Mouse (Mus musculus): ENCODE measurements around the gene Olig3.
"Not testable (repeated sequence)": the region's sequence is repeated elsewhere in the genome, so short reads cannot be mapped to it uniquely, and the experiment has no call there.

Olig3 gene

DNA sequence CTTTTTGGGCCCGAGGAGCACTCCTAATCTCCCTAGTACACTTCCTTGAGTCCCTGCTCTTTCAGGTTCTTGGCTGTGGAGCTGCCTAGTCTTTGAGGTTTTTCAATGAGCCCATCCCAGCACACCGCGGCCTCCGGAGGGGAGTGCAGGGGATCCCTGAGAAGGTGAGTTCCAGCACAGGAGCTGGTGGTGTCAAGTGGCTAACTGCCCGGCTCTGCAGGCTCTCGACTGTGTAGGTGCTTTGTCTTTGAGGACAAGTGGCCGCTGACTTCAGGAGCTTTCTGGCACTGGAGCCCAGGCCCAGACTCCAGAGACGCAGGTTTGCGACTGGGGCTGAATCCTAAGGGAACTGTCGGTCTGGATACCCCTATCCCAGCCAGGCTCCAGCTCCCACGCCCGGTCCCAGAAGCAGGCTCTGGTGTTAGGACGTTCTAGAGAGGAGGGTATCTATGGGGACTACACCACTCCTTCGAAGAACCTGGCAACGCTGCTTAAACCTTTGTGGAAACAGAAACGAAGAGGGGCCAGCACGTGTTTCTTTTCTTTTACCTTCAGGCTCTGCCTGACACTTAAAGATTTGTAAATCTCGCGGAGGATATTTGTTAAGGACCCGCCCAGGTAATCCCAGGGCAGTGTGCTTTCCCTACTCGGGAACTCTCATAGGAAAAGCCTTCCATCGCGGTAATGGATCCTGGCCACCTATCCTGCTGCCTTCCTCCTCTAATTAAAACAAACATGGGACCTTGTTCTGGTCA is 5.4 kb downstream of the Olig3 start:
- no peak for DNase-seq (ENCODE audit: low read depth in 2 of 2, low spot score in 2 of 2)

DNA sequence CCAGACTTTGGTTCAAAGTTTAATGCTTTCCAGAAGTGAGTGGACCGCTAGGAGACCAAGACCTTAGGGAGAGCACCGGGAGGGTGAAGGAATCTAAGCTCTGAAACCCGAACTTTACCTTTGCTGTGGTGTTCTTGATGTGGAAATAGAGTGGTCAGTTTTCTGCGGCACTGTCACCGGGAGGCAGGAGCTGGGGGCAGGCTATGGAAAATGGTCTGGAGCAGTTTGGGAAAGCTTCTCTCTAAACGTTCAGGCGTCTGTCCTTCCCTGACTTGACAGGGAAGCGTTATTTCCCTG is 5.9 kb downstream of the Olig3 start:
- DNase-seq (ENCODE audit: low read depth in 2 of 2, low spot score in 2 of 2) = no peak

DNA sequence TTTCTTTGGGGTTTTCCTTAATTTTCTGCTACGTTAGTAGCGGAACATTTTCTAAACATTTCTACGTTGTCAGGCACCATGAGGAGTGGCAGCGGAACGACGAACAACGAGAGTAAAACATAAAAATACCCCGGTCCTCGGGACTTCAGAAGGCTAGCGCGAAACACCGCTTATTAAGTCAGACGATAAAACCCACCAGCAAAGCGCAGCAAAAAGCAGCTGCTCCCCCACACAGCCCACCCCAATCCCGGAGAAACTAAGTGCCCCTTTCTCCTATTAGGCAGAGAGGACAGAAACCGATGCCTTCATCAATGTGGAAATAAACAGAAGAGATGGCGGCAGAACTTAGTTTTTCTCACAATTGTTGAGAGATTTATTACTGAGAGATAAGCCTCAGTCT is 6.5 kb downstream of the Olig3 start:
- no peak for DNase-seq (ENCODE audit: low read depth in 2 of 2, low spot score in 2 of 2)

DNA sequence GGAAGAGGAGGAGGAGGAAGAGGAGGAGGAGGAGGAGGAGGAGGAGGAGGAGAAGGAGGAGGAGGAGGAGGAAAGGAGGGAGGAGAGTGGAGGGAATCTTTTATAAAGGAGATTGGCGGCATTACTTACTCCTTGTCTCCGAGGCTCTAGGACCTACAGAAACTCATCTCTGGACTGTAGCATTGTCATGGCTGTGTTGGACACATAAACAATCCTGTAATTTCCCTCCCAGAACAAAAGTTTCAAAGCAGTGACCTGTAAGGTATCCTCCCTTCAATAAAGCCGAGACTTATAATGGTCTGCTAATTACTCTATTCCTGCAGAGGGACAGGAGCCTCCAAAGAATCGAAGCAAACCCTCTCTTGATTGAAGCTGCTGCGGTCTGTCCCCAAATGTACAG is 7.0 kb downstream of the Olig3 start:
- DNase-seq (ENCODE audit: low read depth in 2 of 2, low spot score in 2 of 2) = no peak

DNA sequence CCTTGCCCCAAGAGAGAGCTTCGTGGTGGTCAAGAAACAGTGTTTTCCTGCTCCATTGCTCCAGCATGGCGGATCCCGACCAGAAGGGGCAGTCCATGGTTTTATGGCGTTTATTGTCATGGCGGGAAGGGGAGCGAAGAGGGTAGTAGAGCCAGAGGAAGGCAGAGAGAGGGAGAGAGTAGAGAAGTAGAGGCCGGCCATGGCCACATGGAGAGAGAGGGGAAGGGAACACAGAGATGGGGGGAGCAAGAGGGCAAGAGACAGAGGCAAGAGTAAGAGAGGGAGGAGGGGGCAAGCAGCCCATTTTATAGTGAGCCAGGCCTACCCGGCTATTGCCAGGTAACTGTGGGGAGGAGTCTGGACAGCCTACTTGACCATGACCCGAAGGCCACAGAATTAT is 12.8 kb downstream of the Olig3 start:
- DNase-seq (ENCODE audit: low read depth in 2 of 2, low spot score in 2 of 2) = no peak

DNA sequence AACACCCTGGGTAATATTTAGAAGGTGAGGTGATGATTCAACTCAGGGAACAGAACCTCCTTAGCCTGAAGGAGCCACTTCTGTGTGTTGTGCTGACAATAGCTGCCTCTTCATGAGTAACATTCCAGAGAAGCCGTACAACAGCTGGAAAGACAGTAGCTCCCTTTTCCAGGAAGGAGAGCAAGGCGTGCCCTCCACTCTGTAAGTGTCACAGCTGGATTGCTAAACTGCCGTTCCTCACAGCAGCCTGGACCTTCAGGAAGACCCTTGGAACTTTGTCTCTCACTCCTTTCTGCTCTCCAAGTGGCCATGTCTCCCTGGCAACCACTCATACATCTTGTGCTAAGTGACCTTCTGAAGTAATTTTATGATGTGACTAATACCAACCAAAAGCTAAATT is 13.8 kb downstream of the Olig3 start:
- no peak for DNase-seq (ENCODE audit: low read depth in 2 of 2, low spot score in 2 of 2)

DNA sequence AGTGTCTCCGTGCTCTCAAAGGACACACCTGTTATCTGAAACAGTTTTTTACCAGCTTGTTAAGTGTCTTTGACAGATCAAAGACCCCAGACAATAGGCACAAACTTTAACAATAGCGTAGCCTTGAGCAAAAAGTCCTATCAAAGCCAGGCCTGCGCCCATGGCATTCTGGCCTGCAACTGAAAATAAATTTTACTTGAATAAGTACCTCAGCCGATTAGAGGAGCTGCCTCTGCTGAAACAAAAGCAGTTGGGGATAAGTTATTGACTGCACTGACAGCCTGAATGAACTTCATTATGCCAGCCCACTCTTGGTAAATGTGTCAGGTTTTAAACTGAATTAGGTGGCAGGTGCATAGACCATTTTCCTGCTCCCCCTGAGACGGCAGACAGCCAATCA is 15.9 kb downstream of the Olig3 start:
- no peak for DNase-seq (ENCODE audit: low read depth in 2 of 2, low spot score in 2 of 2)

DNA sequence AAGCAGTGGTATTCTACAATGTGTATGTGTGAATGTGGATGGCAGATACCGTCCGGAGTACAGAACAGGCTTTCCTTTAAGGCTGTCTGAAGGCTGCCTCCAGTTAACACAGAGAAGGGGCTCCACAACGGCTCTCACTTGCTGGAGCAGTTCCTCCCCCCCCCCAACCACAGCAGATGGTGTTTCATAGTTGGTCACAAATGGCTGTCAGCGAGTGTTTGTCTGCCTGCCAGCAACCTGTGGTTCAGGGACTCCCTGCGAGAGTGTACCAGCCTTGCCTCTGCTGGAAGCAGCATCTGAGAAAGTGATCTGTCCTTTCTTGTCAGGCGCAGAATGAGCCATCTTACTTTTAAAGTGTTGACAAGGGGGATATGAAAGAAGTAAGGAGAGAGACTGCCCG is 17.5 kb downstream of the Olig3 start:
- DNase-seq (ENCODE audit: low read depth in 2 of 2, low spot score in 2 of 2) = no peak

DNA sequence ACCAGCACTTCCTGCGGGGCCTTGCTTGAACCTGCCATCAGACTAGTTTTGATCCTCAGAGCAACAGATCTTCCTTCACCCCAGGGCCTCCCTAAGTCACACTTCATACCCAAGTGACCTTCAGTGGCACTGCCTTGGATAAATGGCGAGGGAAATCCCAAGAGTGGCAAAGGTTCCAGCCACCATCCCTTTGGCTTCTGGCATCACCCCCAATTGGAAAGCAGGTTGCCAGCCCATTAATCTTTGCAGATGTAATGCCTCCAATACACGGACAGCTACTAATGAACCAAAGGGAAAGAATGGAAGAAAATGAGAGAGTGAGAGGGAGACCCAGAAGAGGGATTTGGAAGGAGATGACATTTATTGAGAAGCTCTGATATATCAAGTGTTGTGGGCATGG is 18.0 kb downstream of the Olig3 start:
- no peak for DNase-seq (ENCODE audit: low read depth in 2 of 2, low spot score in 2 of 2)

DNA sequence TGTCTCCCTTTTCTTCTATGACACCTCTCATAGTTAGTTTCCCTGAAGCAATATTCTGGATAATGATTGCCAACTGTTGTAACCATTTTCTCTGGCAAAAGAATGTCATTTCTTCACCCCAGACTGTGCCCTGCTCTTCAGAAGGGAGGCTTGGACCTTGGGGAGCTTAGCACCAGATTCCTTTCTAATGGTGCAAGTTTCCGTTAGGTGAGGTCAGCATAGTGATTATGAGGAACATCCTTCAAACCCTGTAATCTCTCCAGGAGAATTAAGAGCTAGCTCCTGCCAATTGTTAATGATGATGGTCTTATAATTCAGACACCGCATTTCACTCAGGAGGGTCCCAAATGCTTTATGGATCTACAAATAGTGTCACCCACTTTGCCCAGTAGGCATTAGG is 19.5 kb downstream of the Olig3 start:
- no peak for DNase-seq (ENCODE audit: low read depth in 2 of 2, low spot score in 2 of 2)

DNA sequence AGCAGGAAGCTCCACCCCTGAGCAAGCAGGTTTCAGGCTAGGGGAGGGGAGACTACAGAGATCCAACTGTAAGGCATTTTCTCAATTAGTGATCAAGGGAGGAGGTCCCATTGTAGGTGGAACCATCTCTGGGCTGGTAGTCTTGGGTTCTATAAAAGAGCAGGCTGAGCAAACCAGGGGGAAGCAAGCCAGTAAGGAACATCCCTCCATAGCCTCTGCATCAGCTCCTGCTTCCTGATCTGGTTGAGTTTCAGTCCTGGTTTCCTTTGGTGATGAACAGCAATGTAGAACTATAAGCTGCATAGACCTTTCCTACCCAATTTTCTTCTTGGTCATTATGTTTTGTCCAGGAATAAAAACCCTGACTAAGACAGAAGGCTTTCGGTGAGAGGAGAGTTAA is 24.6 kb downstream of the Olig3 start:
- DNase-seq (ENCODE audit: low read depth in 2 of 2, low spot score in 2 of 2) = not testable (repeated sequence)

DNA sequence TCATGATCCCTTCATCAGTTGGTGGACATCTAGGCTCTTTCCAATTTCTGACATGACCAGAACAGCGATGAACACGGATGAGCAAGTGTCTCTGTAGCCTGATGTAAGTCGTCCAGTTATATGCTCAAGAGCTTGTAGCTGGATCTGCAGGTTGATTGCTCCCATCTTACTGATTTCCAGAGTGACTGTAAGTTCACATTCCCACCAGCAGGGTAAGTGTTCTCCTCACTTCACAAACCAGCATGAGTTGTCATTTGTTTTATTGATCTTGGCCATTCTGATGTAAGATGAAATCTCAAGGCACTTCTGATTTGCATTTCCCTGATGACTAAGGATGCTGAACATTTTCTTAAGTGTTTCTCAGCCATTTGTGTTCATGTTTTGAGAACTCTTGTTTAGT is 27.8 kb downstream of the Olig3 start:
- DNase-seq (ENCODE audit: low read depth in 2 of 2, low spot score in 2 of 2) = no peak

DNA sequence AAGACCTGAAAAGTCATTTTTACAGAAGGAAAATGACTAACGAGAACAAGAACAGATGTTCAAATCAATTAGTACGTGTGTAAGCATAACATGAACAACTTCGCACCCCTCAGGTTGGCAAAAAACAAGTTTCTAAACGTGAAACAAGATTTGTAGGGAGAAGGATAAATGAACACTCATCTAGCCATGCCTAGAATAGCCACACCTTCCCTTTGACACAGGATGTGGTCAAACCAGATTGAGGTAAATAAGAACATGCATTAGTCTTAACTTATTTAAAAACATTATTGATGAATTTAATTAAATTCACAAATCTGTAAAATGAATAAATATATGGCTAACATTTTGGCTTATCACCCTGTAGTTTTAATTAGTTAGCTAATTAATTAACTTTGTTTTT is 35.5 kb downstream of the Olig3 start:
- no peak for DNase-seq (ENCODE audit: low read depth in 2 of 2, low spot score in 2 of 2)

DNA sequence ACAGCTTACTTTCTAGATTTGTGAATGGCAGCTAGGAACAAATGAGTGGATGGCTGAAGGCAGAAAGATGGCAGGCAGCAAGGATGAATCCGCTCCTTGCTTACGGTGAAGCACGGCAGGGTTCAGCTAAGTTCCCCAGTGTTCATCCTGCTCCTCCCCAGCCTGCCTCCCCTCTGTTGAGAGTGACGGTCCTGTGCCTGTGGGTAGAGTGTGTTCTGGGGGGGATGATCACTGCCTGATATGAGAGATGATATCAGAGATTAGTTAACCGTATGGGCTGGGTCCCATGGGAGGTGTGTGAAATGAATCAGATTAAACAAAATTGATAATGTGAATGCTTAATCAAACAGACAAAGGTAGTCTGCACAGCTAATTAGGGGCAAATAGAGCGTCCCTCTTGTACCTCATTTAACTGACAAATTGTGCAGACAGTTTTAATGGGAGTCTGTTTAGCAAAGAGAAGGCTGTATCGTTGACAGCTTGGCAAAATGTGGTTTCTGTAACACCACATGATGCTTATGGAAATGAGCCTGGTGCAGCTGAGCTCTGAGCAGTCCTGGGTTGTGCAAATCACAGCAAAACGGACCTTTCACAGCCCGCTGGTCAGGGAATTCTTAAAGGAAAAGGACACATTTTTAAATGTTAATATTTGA is 40.3 kb downstream of the Olig3 start:
- DNase-seq (ENCODE audit: low read depth in 2 of 2, low spot score in 2 of 2) = no peak

DNA sequence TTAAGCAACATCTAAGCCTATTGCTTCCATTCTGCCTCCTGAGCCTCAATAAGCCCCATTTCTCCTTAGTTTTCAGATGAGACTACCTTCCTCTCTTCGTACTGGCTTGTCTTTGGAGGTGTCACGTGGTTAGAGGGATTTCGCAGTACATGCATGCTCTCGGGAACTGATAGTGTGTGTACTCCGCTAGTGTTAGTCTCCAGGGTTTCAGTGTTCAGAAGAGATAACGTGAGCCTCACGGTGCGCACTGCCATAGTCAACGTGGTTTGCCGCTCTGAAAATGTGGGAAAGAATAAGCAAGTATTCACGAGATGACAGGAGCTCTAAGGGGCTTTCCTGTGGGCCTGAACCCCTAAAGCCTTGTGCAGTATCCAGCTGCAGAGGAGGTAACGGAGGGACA is 41.1 kb downstream of the Olig3 start:
- no peak for DNase-seq (ENCODE audit: low read depth in 2 of 2, low spot score in 2 of 2)

DNA sequence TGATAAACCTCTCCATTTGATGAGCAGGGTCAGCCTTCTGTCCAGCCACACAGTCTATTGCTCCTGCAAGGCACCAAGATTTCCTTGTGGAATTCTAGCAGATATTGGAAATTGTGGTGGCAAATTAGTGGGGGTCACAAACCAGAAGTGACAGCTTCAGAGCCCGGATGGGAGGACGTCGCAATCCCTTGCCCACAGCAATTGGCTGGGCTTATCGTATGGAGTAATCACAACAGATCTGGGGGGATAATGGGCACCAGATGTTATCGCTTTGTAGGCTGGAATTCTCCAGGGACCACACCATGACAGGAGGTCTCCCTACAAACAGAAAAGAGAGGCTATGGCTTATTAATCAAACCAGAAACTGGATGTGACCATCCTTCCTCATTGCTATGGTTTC is 44.8 kb downstream of the Olig3 start:
- no peak for DNase-seq (ENCODE audit: low read depth in 2 of 2, low spot score in 2 of 2)

DNA sequence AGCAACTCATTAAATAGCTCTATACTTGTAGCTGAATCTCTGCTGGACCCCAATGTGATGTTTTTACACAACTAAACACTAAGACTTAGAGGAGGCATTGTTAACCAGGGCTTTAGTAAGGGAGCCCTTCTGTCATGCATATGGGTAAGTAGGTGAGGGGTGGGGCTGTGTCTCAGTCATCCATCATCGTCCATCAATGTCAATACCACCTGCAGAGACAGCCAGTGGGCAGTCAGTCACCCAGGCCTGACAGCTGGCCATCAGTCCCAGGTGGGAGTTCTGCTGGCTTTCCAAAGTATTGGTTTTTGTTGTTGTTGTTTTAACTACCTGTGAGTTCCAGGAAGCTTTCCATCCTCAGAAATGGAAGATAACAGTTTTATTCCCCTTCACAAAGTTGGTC is 48.1 kb downstream of the Olig3 start:
- DNase-seq (ENCODE audit: low read depth in 2 of 2, low spot score in 2 of 2) = no peak

DNA sequence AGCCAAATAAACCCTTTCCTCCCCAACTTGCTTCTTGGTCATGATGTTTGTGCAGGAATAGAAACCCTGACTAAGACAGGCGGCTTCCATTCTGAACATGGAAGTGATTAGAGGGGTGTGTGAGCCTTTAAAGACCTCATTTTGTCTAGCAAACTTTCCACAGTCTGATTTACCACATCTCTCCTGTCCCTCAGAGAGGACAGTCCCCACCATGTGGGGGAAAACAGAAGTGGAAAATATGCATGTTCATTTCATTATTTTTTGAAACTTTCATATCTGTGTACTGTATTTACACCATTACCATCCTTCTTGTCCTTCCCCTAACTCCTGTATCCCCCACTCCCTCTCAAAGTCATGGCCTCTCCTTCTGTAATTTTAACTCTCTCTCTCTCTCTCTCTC is 49.6 kb downstream of the Olig3 start:
- no peak for DNase-seq (ENCODE audit: low read depth in 2 of 2, low spot score in 2 of 2)

DNA sequence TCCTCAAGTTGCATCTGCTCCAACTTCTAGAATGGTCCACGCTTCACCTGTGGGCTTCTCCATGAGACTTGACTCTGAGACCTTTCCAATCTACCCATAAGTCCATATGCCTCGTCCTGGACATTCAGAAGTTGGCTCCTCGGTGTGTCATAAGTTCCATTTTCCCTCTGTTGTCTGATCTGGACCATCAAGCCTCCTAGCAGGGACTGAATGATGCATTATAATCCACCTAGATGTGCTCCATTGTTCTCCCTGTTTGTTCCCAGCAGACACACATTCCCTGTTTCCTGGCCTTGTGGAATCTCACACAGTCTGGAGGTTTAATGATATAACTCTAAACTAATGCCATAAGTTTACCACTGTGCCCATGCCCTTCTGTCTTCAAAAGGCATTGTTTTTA is 50.8 kb downstream of the Olig3 start:
- no peak for DNase-seq (ENCODE audit: low read depth in 2 of 2, low spot score in 2 of 2)

Data from CD8-positive naive resting alpha-beta T cell, adult 2 months (primary cell).